Mouse (Mus musculus): ENCODE data around the gene Gm17482.

DNA sequence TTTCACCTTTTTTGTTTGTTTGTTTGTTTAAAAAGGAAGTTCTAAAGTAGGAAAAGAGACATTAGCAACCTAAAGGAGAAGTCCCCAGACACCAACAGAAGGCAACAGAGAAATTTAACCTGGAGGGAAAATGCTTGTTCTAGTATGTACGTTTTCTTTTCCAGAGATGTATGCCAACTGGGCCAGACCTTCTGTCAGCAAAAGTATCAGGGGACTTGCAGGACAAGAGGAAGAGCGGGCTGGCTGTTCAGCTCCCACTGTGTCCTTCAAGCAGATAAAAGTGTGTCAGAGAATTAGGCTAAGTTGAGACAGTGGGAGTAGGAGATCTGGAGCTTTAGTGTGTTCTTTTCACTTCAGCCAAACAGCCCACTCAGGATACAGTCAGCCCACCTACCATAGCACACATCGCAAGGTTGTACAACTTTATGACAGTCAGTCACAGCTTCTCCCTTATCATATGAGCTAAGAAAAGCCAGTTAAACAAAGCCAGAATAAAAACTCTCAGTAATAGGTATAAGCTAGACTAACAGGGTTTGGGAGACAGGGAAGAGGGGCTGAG lies 18.4 kb downstream of the Gm17482 start:
- TF ChIP-seq CTCF (IDR thresholded peaks at IDR 0.05; ENCODE audit: low read depth): no peak
- no peak for TF ChIP-seq EP300 (IDR thresholded peaks at IDR 0.05; ENCODE audit: low read depth)

Measured in liver, postnatal 0 days (tissue).